Mouse (Mus musculus): ENCODE data around the gene Gm3468. TPM values are rescaled to one million over a fixed set of nuclear protein-coding genes. Genes with fewer than 3 reads are reported as not detected.
A peak's percentile ranks its signal among the peaks of the same experiment; 100 is the strongest.
"Not testable (repeated sequence)": the region's sequence is repeated elsewhere in the genome, so short reads cannot be mapped to it uniquely, and the experiment has no call there.

The Gm3468 gene
- not detected for total RNA-seq (2021)
- long read RNA-seq, experiment 1, partial matches to known transcripts = 0 of 1 reads
- long read RNA-seq, experiment 1, other reads (novel, unspliced or antisense) = 1 of 1 reads
- long read RNA-seq, experiment 2 = 0 reads

DNA sequence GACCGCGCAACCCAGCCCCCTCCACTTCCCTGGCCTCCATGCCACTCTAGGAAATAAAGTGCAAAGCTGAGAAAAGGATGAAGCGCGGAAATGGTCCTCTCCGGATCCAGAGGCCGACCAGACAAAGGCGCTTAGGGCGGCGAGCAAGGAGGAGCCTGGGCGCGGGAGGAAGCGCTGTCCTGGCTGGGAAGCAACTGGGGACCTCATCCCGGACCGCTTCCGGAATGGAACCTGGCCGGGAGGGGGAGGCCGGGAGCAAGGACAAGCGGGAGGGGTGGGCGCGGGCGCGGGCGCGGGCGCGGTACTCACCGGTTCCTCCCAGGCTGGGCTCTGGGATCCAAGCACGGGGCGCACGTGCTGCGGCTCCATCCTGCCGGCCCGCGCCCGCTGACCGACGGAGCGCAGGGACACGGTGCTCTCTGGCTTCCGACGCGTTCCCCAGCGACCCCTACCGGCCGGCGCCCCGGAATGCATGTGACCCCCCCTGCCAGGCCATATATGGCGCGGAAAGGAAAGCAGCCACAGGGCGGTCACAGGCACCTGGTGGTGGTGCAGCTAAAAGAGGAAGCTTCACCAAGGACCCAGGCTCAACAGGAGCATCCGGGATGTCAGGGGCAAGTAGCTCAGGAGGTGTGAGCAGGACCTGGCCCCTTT, at the start of gene Gm3468:
Gene Gm3468, minus strand, starts transcription at position 394 of the 654 bp plus-strand sequence.
- peak; percentile 37 to 42 for DNase-seq

DNA sequence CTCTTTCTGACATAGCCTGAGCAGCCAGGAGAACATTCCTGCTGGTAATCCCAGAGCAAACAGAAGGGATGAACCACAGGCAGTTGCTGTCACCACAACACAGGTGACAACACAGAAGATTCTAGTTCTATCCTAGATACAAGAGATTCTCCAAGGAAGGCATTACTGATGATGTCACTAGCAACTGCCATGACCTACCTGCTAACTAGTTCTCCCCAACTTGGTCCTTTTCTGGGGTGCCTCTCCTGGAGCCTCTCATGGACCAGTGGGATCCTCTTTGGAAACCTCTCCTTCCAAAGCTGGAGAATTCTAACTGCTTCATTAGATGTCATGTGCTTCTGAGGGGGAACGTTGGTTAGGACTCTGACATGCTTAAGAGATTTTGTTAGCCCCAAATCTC, 17.2 kb upstream of the Gm3468 start, which contains the start of gene Gm3476:
Gene Gm3476, minus strand, starts transcription at position 101 of the 400 bp plus-strand sequence.
- not testable (repeated sequence) for DNase-seq

DNA sequence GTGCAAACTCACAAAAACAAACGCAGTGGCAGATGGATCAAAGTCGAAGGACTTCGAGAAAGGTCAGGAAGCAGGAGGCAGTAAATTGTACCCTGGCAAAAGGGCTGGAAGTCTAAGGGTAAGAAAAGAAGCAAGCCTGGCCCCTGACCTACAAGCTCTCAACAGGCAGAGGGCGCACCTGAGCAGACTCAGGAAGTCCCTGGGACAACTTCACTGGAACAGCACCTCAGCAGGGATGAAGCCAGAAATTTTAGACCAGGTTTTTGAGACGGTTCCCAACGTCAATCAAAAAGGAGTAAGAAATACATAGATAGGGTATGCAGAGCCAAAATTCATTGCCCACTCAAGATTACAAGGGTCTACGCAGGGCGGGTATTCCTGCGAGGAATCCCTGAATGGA, 965 bp downstream of the Gm3468 start:
- peak in 1 of 2 experiments; percentile 0 for DNase-seq

DNA sequence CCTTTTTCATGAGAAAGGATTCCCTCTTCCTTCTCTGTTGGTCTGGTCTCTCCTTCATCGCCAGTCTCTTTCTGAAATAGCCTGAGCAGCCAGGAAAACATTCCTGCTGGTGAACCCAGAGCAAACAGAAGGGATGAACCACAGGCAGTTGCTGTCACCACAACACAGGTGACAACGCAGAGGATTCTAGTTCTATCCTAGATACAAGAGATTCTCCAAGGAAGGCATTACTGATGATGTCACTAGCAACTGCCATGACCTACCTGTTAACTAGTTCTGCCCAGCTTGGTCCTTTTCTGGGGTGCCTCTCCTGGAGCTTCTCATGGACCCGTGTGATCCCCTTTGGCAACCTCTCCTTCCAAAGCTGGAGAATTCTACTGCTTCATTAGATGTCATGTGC, 14.6 kb downstream of the Gm3468 start, which contains the start of gene Gm8206:
Gene Gm8206, minus strand, starts transcription at position 101 of the 400 bp plus-strand sequence.
- not testable (repeated sequence) for DNase-seq

DNA sequence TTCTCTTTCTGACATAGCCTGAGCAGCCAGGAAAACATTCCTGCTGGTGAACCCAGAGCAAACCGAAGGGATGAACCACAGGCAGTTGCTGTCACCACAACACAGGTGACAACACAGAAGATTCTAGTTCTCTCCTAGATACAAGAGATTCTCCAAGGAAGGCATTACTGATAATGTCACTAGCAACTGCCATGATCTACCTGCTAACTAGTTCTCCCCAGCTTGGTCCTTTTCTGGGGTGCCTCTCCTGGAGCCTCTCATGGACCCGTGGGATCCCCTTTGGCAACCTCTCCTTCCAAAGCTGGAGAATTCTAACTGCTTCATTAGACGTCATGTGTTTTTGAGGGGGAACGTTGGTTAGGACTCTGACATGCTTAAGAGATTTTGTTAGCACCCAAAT, 50.3 kb downstream of the Gm3468 start, which contains the start of gene Gm6337:
Gene Gm6337, minus strand, starts transcription at position 101 of the 400 bp plus-strand sequence.
- DNase-seq = not testable (repeated sequence)

Other genes starting within 250 kb of the Gm3468 start
- gene Gm8237, start 228.3 kb downstream of the Gm3468 start, total RNA-seq (2021) = under 1 TPM; 0.18 to 0.22 TPM
- under 1 TPM in 1 of 2 experiments, not detected in 1; 0.37 TPM for gene Gm3248, start 146.9 kb downstream of the Gm3468 start, total RNA-seq (2021)
- gene Gm3453, start 129.5 kb downstream of the Gm3468 start, total RNA-seq (2021) = not detected
- not detected for gene Gm6337, start 50.4 kb downstream of the Gm3468 start, total RNA-seq (2021)
- under 1 TPM in 1 of 2 experiments, not detected in 1; 0.18 TPM for gene Gm8206, start 14.7 kb downstream of the Gm3468 start, total RNA-seq (2021)
- not detected for gene Gm3476, start 17.1 kb upstream of the Gm3468 start, total RNA-seq (2021)
- under 1 TPM in 1 of 2 experiments, not detected in 1; 0.27 TPM for gene Gm21560, start 110.6 kb upstream of the Gm3468 start, total RNA-seq (2021)
- gene Gm3411, start 178.6 kb upstream of the Gm3468 start, total RNA-seq (2021) = not detected
- gene Gm21103, start 196.2 kb upstream of the Gm3468 start, total RNA-seq (2021) = not detected
- gene Gm3618, start 235.0 kb upstream of the Gm3468 start, total RNA-seq (2021) = not detected

Measured in heart, adult 18-20 months (tissue).